Mouse (Mus musculus) left cerebral cortex, adult 9 months (tissue): ENCODE measurements around the gene Acad11.

Experiments used
- DNase-seq, 2 experiments: peaks; one replicate each; pipeline ENCODE4 v3.0.0; 2022; ENCODE audit warnings: low spot score in 2 of 2

Gene Acad11

GRCm38 (mm10) chr9:104146683-104147082 lies 83.5 kb downstream of the Acad11 start:
- DNase-seq = no peak

- no peak for DNase-seq
These were observed 85.8 kb downstream of the Acad11 start for GRCm38 (mm10) chr9:104148969-104149368.

- DNase-seq = no peak
These were observed 88.9 kb downstream of the Acad11 start for GRCm38 (mm10) chr9:104152121-104152520.

- DNase-seq = no peak
These were observed 92.0 kb downstream of the Acad11 start for GRCm38 (mm10) chr9:104155100-104155715.

GRCm38 (mm10) chr9:104156506-104156905 lies 93.3 kb downstream of the Acad11 start:
- no peak for DNase-seq

GRCm38 (mm10) chr9:104157291-104157690 lies 94.1 kb downstream of the Acad11 start:
- DNase-seq = no peak

GRCm38 (mm10) chr9:104161117-104161516 lies 97.9 kb downstream of the Acad11 start:
- no peak for DNase-seq

- DNase-seq = no peak
These were observed 101.0 kb downstream of the Acad11 start for GRCm38 (mm10) chr9:104164194-104164593.

GRCm38 (mm10) chr9:104165926-104166325 lies 102.7 kb downstream of the Acad11 start:
- DNase-seq = no peak

GRCm38 (mm10) chr9:104169986-104170385 lies 106.8 kb downstream of the Acad11 start:
- DNase-seq = no peak

- DNase-seq = no peak
These were observed 108.5 kb downstream of the Acad11 start for GRCm38 (mm10) chr9:104171651-104172050.

- DNase-seq = no peak
These were observed 109.2 kb downstream of the Acad11 start for GRCm38 (mm10) chr9:104172342-104172741.
